Mouse (Mus musculus) bone marrow macrophage, adult 2 months (primary cell): ENCODE results near the gene Macf1. TPM values are rescaled to one million over a fixed set of nuclear protein-coding genes. Genes with fewer than 3 reads are reported as not detected.

ENCODE experiments used
- H3K27ac ChIP-seq: 2 replicates; pipeline ENCODE4 v1.5.1; 2012; ENCODE audit warnings: low read depth, low read length; ENCODE audit not compliant: insufficient read depth
- H3K4me1 ChIP-seq: 2 replicates; pipeline ENCODE4 v1.6.1; 2012; ENCODE audit warnings: low read length; ENCODE audit not compliant: control insufficient read depth, insufficient read depth
- H3K4me3 ChIP-seq: 2 replicates; pipeline ENCODE4 v1.5.1; 2012; ENCODE audit warnings: mild to moderate bottlenecking, low read length, moderate library complexity; ENCODE audit not compliant: insufficient read depth
- CTCF ChIP-seq: IDR thresholded peaks from 2 replicates; pipeline ENCODE4 v1.5.1; 2012; ENCODE audit warnings: low read depth, mild to moderate bottlenecking, low read length, moderate library complexity
- POLR2A ChIP-seq: IDR thresholded peaks from 2 replicates; pipeline ENCODE4 v1.6.1; 2012; ENCODE audit warnings: mild to moderate bottlenecking, low read depth, low read length, borderline replicate concordance
- polyA plus RNA-seq: library from polyadenylated mRNA; stranded (reverse); fragments of >200 nt; gene quantifications from 2 replicates; pipeline ENCODE4 v1.2.4, GENCODE M21; 2012; ENCODE audit not compliant: missing spikeins, insufficient read depth, insufficient read length

The Macf1 gene
- polyA plus RNA-seq, 1 experiment = 182 TPM

GRCm38 (mm10) chr4:123670598-123670997 lies 13.6 kb downstream of the Macf1 start:
- peaks cover 25% of the 10 kb centered on the region for H3K4me1 ChIP-seq
- TF ChIP-seq POLR2A = no peak
- no peak for TF ChIP-seq CTCF
- H3K4me3 ChIP-seq = no peak overlapping the region
- H3K27ac ChIP-seq = no peak overlapping the region

- no peak overlapping the region for H3K4me3 ChIP-seq
- no peak overlapping the region for H3K27ac ChIP-seq
- peaks cover 28% of the 10 kb centered on the region for H3K4me1 ChIP-seq
- TF ChIP-seq POLR2A (no peak), CTCF (no peak)
Observed at GRCm38 (mm10) chr4:123669696-123670095, 14.5 kb downstream of the Macf1 start.

GRCm38 (mm10) chr4:123667260-123667867 lies 16.8 kb downstream of the Macf1 start:
- peak overlapping the region; percentile 53 for H3K27ac ChIP-seq
- peaks cover 30% of the 10 kb centered on the region for H3K4me1 ChIP-seq
- no peak overlapping the region for H3K4me3 ChIP-seq
- peak; percentile 59; the same call in 1 of the 2 replicates for TF ChIP-seq CTCF
- no peak for TF ChIP-seq POLR2A

- no peak overlapping the region for H3K4me3 ChIP-seq
- peak overlapping the region; percentile 53 for H3K27ac ChIP-seq
Observed at GRCm38 (mm10) chr4:123666517-123666916, 17.6 kb downstream of the Macf1 start.

GRCm38 (mm10) chr4:123665681-123666278 lies 18.4 kb downstream of the Macf1 start:
- peak overlapping the region; percentile 81 for H3K4me3 ChIP-seq
- TF ChIP-seq POLR2A (no peak), CTCF (no peak)
- H3K4me1 ChIP-seq = peaks cover 34% of the 10 kb centered on the region
- no peak overlapping the region for H3K27ac ChIP-seq

More at GRCm38 (mm10) chr4:123666517-123666916, 17.6 kb downstream of the Macf1 start:
- peaks cover 33% of the 10 kb centered on the region for H3K4me1 ChIP-seq
- no peak for TF ChIP-seq POLR2A
- no peak for TF ChIP-seq CTCF

GRCm38 (mm10) chr4:123664951-123665661 lies 19.1 kb downstream of the Macf1 start:
- TF ChIP-seq CTCF = no peak
- TF ChIP-seq POLR2A = no peak

GRCm38 (mm10) chr4:123664021-123664950 lies 19.9 kb downstream of the Macf1 start:
- peak overlapping the region; percentile 47 for H3K27ac ChIP-seq
- H3K4me1 ChIP-seq = peaks cover 34% of the 10 kb centered on the region
- H3K4me3 ChIP-seq = peak overlapping the region; percentile 81
- TF ChIP-seq CTCF (no peak), POLR2A (no peak)

More at GRCm38 (mm10) chr4:123664951-123665661, 19.1 kb downstream of the Macf1 start:
- H3K27ac ChIP-seq = peak overlapping the region; percentile 47
- peak overlapping the region; percentile 81 for H3K4me3 ChIP-seq
- peaks cover 30% of the 10 kb centered on the region for H3K4me1 ChIP-seq

GRCm38 (mm10) chr4:123663688-123663965 lies 20.5 kb downstream of the Macf1 start:
- H3K27ac ChIP-seq = peak overlapping the region; percentile 83
- TF ChIP-seq CTCF = no peak
- no peak for TF ChIP-seq POLR2A
- peak overlapping the region; percentile 81 for H3K4me3 ChIP-seq
- peaks cover 39% of the 10 kb centered on the region for H3K4me1 ChIP-seq

- H3K4me1 ChIP-seq = peaks cover 39% of the 10 kb centered on the region
- H3K27ac ChIP-seq = peak overlapping the region; percentile 83
- peak overlapping the region; percentile 81 for H3K4me3 ChIP-seq
- TF ChIP-seq POLR2A = no peak
- TF ChIP-seq CTCF = no peak
Observed at GRCm38 (mm10) chr4:123662914-123663687, 21.1 kb downstream of the Macf1 start.
